Mouse (Mus musculus) midbrain, embryonic 14.5 days (tissue): Measurements from ENCODE around the gene Bnip2. TPM values are rescaled to one million over a fixed set of nuclear protein-coding genes. Genes with fewer than 3 reads are reported as not detected.

Source experiments
- ATAC-seq: fragments of 200-750 bp; cut with Nextera tagmentation; 2 replicates; pipeline ENCODE4 v1.8.0; 2017; ENCODE audit warnings: moderate number of reproducible peaks, moderate library complexity; ENCODE audit not compliant: low FRiP score, low TSS enrichment
- DNase-seq: peaks from one replicate; pipeline ENCODE4 v3.0.0-alpha.2; 2015
- H3K27ac ChIP-seq: fragments of 300-500 bp; sonication (generic); replicated peaks from 2 replicates; pipeline ENCODE4 v1.5.1; 2014; ENCODE audit warnings: mild to moderate bottlenecking, low read depth, low read length, moderate library complexity
- H3K27me3 ChIP-seq: fragments of 300-500 bp; sonication (generic); 2 replicates; pipeline ENCODE4 v1.6.1; 2014; ENCODE audit warnings: low read length, control low read depth, mixed read lengths; ENCODE audit not compliant: control insufficient read depth, insufficient read depth
- H3K36me3 ChIP-seq: fragments of 300-500 bp; sonication (generic); 2 replicates; pipeline ENCODE4 v1.6.1; 2014; ENCODE audit warnings: low read length, control low read depth; ENCODE audit not compliant: control insufficient read depth, insufficient read depth
- H3K4me1 ChIP-seq: fragments of 300-500 bp; sonication (generic); 2 replicates; pipeline ENCODE4 v1.6.1; 2014; ENCODE audit warnings: mild to moderate bottlenecking, antibody characterized with exemption, low read length, control low read depth; ENCODE audit not compliant: control insufficient read depth, insufficient read depth
- H3K4me2 ChIP-seq: fragments of 300-500 bp; sonication (generic); 2 replicates; pipeline ENCODE4 v1.6.1; 2014; ENCODE audit warnings: mild to moderate bottlenecking, low read length, moderate library complexity
- H3K4me3 ChIP-seq: fragments of 300-500 bp; sonication (generic); replicated peaks from 2 replicates; pipeline ENCODE4 v1.5.1; 2014; ENCODE audit warnings: low read depth, low read length
- H3K9ac ChIP-seq: fragments of 300-500 bp; sonication (generic); replicated peaks from 2 replicates; pipeline ENCODE4 v1.6.1; 2014; ENCODE audit warnings: mild to moderate bottlenecking, low read length, moderate library complexity
- H3K9me3 ChIP-seq: fragments of 300-500 bp; sonication (generic); 2 replicates; pipeline ENCODE4 v1.6.1; 2016; ENCODE audit warnings: low read length, control low read depth, mixed read lengths; ENCODE audit not compliant: control insufficient read depth
- WGBS: fragments of 180-500 bp; shearing (Covaris S2); extraction: QIAGEN DNeasy Blood & Tissue Kit; methylation state at CpG from one replicate; pipeline ENCODE4 v1.1.7; 2014; 5-methylcytosine and 5-hydroxymethylcytosine counted together
- polyA plus RNA-seq: library from polyadenylated mRNA; unstranded; fragments of >200 nt; fragmentation: Nextera tagmentation; extraction: Ambion mirVana; gene quantifications from 2 replicates; pipeline ENCODE4 v1.2.1, GENCODE M21; 2014

Bnip2 gene
- polyA plus RNA-seq, 1 experiment from 2014 or later = 92.8 TPM

- ATAC-seq (no peak), DNase-seq (no peak)
- Histone ChIP-seq H3K27ac (no peak overlapping the region), H3K27me3 (no peaks in the 10 kb centered on the region), H3K4me2 (no peak overlapping the region), H3K9ac (no peak overlapping the region), H3K9me3 (no peaks in the 10 kb centered on the region), H3K4me3 (no peak overlapping the region), H3K36me3 (no peaks in the 10 kb centered on the region), H3K4me1 (peaks cover 11% of the 10 kb centered on the region)
- 89% methylated on average over 5 of the region's 5 CpGs for WGBS
These were observed 2.7 kb upstream of the Bnip2 start for GRCm38 (mm10) chr9:69986571-69986970.

GRCm38 (mm10) chr9:69987579-69987978 is 1.7 kb upstream of the Bnip2 start:
- WGBS = 2% methylated on average over 3 of the region's 3 CpGs

GRCm38 (mm10) chr9:69988706-69989302 is 462 bp upstream of the Bnip2 start:
- Histone ChIP-seq H3K27me3 (no peaks in the 10 kb centered on the region), H3K4me1 (peaks cover 20% of the 10 kb centered on the region), H3K4me2 (peak overlapping the region; percentile 74), H3K27ac (peak overlapping the region; percentile 95), H3K9ac (peak overlapping the region; percentile 98), H3K36me3 (peaks cover 7% of the 10 kb centered on the region), H3K4me3 (peak overlapping the region; percentile 99), H3K9me3 (no peaks in the 10 kb centered on the region)
- 40% methylated on average over 16 of the region's 16 CpGs for WGBS
- ATAC-seq (peak; percentile 29), DNase-seq (no peak)

More at GRCm38 (mm10) chr9:69987579-69987978, 1.7 kb upstream of the Bnip2 start:
- Histone ChIP-seq H3K4me2 (no peak overlapping the region), H3K36me3 (peaks cover 7% of the 10 kb centered on the region), H3K9ac (no peak overlapping the region), H3K9me3 (no peaks in the 10 kb centered on the region), H3K27ac (no peak overlapping the region), H3K4me3 (no peak overlapping the region), H3K27me3 (no peaks in the 10 kb centered on the region), H3K4me1 (peaks cover 14% of the 10 kb centered on the region)
- DNase-seq = peak; percentile 87
- ATAC-seq = no peak

- H3K4me1 ChIP-seq = peaks cover 20% of the 10 kb centered on the region
- H3K4me2 ChIP-seq = peak overlapping the region; percentile 74
- ATAC-seq (no peak), DNase-seq (peak; percentile 43)
- H3K4me3 ChIP-seq = peak overlapping the region; percentile 99
- H3K27ac ChIP-seq = no peak overlapping the region
- 12% methylated on average over 5 of the region's 5 CpGs for WGBS
- H3K9me3 ChIP-seq = no peaks in the 10 kb centered on the region
- H3K27me3 ChIP-seq = no peaks in the 10 kb centered on the region
- peak overlapping the region; percentile 98 for H3K9ac ChIP-seq
- peaks cover 17% of the 10 kb centered on the region for H3K36me3 ChIP-seq
These were observed 1.1 kb downstream of the Bnip2 start for GRCm38 (mm10) chr9:69990346-69990745.

- H3K9me3 ChIP-seq = no peaks in the 10 kb centered on the region
- no peak overlapping the region for H3K4me2 ChIP-seq
- no peaks in the 10 kb centered on the region for H3K27me3 ChIP-seq
- H3K27ac ChIP-seq = no peak overlapping the region
- DNase-seq (no peak), ATAC-seq (no peak)
- 89% methylated on average over 5 of the region's 5 CpGs for WGBS
- H3K4me3 ChIP-seq = no peak overlapping the region
- H3K4me1 ChIP-seq = peaks cover 20% of the 10 kb centered on the region
- H3K9ac ChIP-seq = no peak overlapping the region
- peaks cover 38% of the 10 kb centered on the region for H3K36me3 ChIP-seq
These were observed 3.6 kb downstream of the Bnip2 start for GRCm38 (mm10) chr9:69992841-69993277.

GRCm38 (mm10) chr9:69993479-69993878 is 4.2 kb downstream of the Bnip2 start:
- H3K27ac ChIP-seq = no peak overlapping the region
- H3K27me3 ChIP-seq = no peaks in the 10 kb centered on the region
- DNase-seq (no peak), ATAC-seq (no peak)
- H3K4me2 ChIP-seq = no peak overlapping the region
- H3K9me3 ChIP-seq = no peaks in the 10 kb centered on the region
- 81% methylated on average over 1 of the region's 1 CpGs for WGBS
- H3K9ac ChIP-seq = no peak overlapping the region
- no peak overlapping the region for H3K4me3 ChIP-seq
- H3K4me1 ChIP-seq = peaks cover 20% of the 10 kb centered on the region
- peaks cover 44% of the 10 kb centered on the region for H3K36me3 ChIP-seq

- 95% methylated on average over 5 of the region's 5 CpGs for WGBS
- Histone ChIP-seq H3K9me3 (no peaks in the 10 kb centered on the region), H3K4me1 (peaks cover 20% of the 10 kb centered on the region), H3K27ac (no peak overlapping the region), H3K4me2 (no peak overlapping the region), H3K4me3 (no peak overlapping the region), H3K36me3 (peaks cover 54% of the 10 kb centered on the region), H3K27me3 (no peaks in the 10 kb centered on the region), H3K9ac (no peak overlapping the region)
- no peak for DNase-seq
- no peak for ATAC-seq
These were observed 5.3 kb downstream of the Bnip2 start for GRCm38 (mm10) chr9:69994547-69994946.

GRCm38 (mm10) chr9:69999318-69999717 is 10.1 kb downstream of the Bnip2 start:
- H3K4me2 ChIP-seq = no peak overlapping the region
- H3K4me3 ChIP-seq = no peak overlapping the region
- no peak overlapping the region for H3K27ac ChIP-seq
- H3K4me1 ChIP-seq = no peaks in the 10 kb centered on the region
- H3K9me3 ChIP-seq = no peaks in the 10 kb centered on the region
- no peaks in the 10 kb centered on the region for H3K27me3 ChIP-seq
- H3K36me3 ChIP-seq = peaks cover 92% of the 10 kb centered on the region
- no peak for DNase-seq
- 91% methylated on average over 1 of the region's 1 CpGs for WGBS
- no peak for ATAC-seq
- H3K9ac ChIP-seq = no peak overlapping the region

GRCm38 (mm10) chr9:70003516-70003915 is 14.2 kb downstream of the Bnip2 start:
- Histone ChIP-seq H3K36me3 (peaks cover 90% of the 10 kb centered on the region), H3K4me3 (no peak overlapping the region), H3K27me3 (no peaks in the 10 kb centered on the region), H3K4me1 (no peaks in the 10 kb centered on the region), H3K9me3 (no peaks in the 10 kb centered on the region), H3K9ac (no peak overlapping the region), H3K4me2 (no peak overlapping the region), H3K27ac (no peak overlapping the region)
- DNase-seq = no peak
- WGBS = 94% methylated on average over 10 of the region's 10 CpGs
- ATAC-seq = no peak
